Mouse (Mus musculus): ENCODE measurements around the gene Fam8a1.

- TF ChIP-seq CTCF (conservative IDR thresholded peaks at IDR 0.05 in 1 of 2, IDR thresholded peaks at IDR 0.05 in 1 of 2; ENCODE audit: low read depth in 2 of 2, low read length in 2 of 2) (no peak), EP300 (IDR thresholded peaks at IDR 0.05; ENCODE audit: low read length) (no peak), TBP (conservative IDR thresholded peaks at IDR 0.05; ENCODE audit: low read depth, low read length) (no peak), HCFC1 (IDR thresholded peaks at IDR 0.05; ENCODE audit: low read depth, low read length) (no peak), BHLHE40 (IDR thresholded peaks at IDR 0.05; ENCODE audit: low read depth, low read length) (no peak), ELF1 (IDR thresholded peaks at IDR 0.05; ENCODE audit: low read depth, low read length) (no peak), MAX (IDR thresholded peaks at IDR 0.05; ENCODE audit: low read length) (no peak), SIN3A (IDR thresholded peaks at IDR 0.05; ENCODE audit: low read length) (no peak), POLR2A (IDR thresholded peaks at IDR 0.05; ENCODE audit: low read depth, low read length) (no peak), IRF4 (IDR thresholded peaks at IDR 0.05; ENCODE audit: low read depth, low read length) (no peak), ZMIZ1 (IDR thresholded peaks at IDR 0.05; ENCODE audit: low read depth, low read length) (no peak), KAT2A (IDR thresholded peaks at IDR 0.05; ENCODE audit: insufficient replicate concordance, low read length) (no peak), UBTF (IDR thresholded peaks at IDR 0.05; ENCODE audit: low read depth, low read length) (no peak)
These were observed 15.7 kb upstream of the Fam8a1 start for GRCm38 (mm10) chr13:46653671-46654070.

Measured in CH12.LX (cell line).